Mouse (Mus musculus) heart, adult 2 months (tissue): ENCODE measurements around the gene Olfr787. TPM values are rescaled to one million over a fixed set of nuclear protein-coding genes. Genes with fewer than 3 reads are reported as not detected.

Experiments
- DNase-seq, 2 experiments: peaks; one replicate each; pipeline ENCODE4 v3.0.0; 2021
- H3K27ac ChIP-seq: fragments of 200-600 bp; 2 replicates; pipeline ENCODE4 v1.8.1; 2022
- H3K27me3 ChIP-seq: fragments of 200-500 bp; 2 replicates; pipeline ENCODE4 v1.6.1; 2012; ENCODE audit warnings: mild to moderate bottlenecking, low read length, inconsistent platforms, mixed read lengths; ENCODE audit not compliant: control insufficient read depth, insufficient read depth
- H3K36me3 ChIP-seq: fragments of 200-500 bp; 2 replicates; pipeline ENCODE4 v1.6.1; 2012; ENCODE audit warnings: low read length, inconsistent platforms; ENCODE audit not compliant: control insufficient read depth, insufficient read depth
- H3K4me1 ChIP-seq: fragments of 200-500 bp; 2 replicates; pipeline ENCODE4 v1.6.1; 2011; ENCODE audit warnings: low read length; ENCODE audit not compliant: control insufficient read depth, insufficient read depth
- H3K4me3 ChIP-seq: fragments of 200-600 bp; 2 replicates; pipeline ENCODE4 v1.8.1; 2022
- H3K79me2 ChIP-seq: fragments of 200-500 bp; replicated peaks from 2 replicates; pipeline ENCODE4 v1.6.1; 2012; ENCODE audit warnings: mild to moderate bottlenecking, inconsistent platforms, low read length, moderate library complexity, mixed read lengths; ENCODE audit not compliant: control insufficient read depth, insufficient read depth
- H3K9ac ChIP-seq: fragments of 200-500 bp; 2 replicates; pipeline ENCODE4 v1.6.1; 2012; ENCODE audit warnings: low read depth, mild to moderate bottlenecking, control low read depth, inconsistent platforms, low read length, mixed read lengths
- CTCF ChIP-seq: fragments of 200-600 bp; IDR thresholded peaks from 2 replicates; pipeline ENCODE4 v1.8.1; 2022; ENCODE audit warnings: antibody characterized with exemption, mild to moderate bottlenecking, moderate library complexity
- EP300 ChIP-seq: fragments of 200-500 bp; IDR thresholded peaks from 2 replicates; pipeline ENCODE4 v1.6.1; 2011; ENCODE audit warnings: low read depth, low read length, control low read depth; ENCODE audit not compliant: insufficient read depth
- POLR2A ChIP-seq: fragments of 200-500 bp; IDR thresholded peaks from 2 replicates; pipeline ENCODE4 v1.6.1; 2011; ENCODE audit warnings: mild to moderate bottlenecking, low read depth, low read length, control low read depth; ENCODE audit not compliant: insufficient read depth
- WGBS: fragments of 180-500 bp; shearing (Covaris S2); methylation state at CpG from one replicate; pipeline ENCODE4 v1.1.7; 2018; 5-methylcytosine and 5-hydroxymethylcytosine counted together
- intact Hi-C: fragments of 180-260 bp; cut with DNase I; formaldehyde crosslinking; loops from one replicate; pipeline ENCODE4 v1.15.1; 2025
- long read RNA-seq: library from polyadenylated mRNA; stranded (forward); transcript quantifications from one replicate; pipeline ENCODE4 v2.0.0, GENCODE M21; 2021
- polyA plus RNA-seq: library from polyadenylated mRNA; depleted of rRNA; stranded (reverse); fragments of >200 nt; gene quantifications from 2 replicates; pipeline ENCODE4 v1.2.3, GENCODE M21; 2012; rRNA removed
- total RNA-seq, 2 experiments: library from RNA; stranded (reverse); gene quantifications; 2 replicates each; pipeline ENCODE4 v1.2.3; 2021

The Olfr787 gene
- total RNA-seq (not detected), polyA plus RNA-seq (not detected in 2 replicates)
- long read RNA-seq = 0 reads

- H3K9ac ChIP-seq = no peak within 1 kb of the TSS
- 72% methylated on average over 3 of the region's 3 CpGs for WGBS
- intact Hi-C loops = no loop called here
These were observed at the start of gene Olfr787 for GRCm38 (mm10) chr10:129461562-129461961. TSS of gene Olfr787 (plus strand) at chr10:129461862.

GRCm38 (mm10) chr10:129427006-129427405 is 34.7 kb upstream of the Olfr787 start, which contains the start of gene Olfr786:
TSS of gene Olfr786 (plus strand) at chr10:129427306.
- Histone ChIP-seq H3K27ac (no peak within 1 kb of the TSS), H3K79me2 (no peaks in the 10 kb centered on the region), H3K4me1 (no peaks in the 10 kb centered on the region), H3K9ac (no peak within 1 kb of the TSS), H3K4me3 (no peak within 1 kb of the TSS), H3K27me3 (no peaks in the 10 kb centered on the region), H3K36me3 (no peaks in the 10 kb centered on the region)
- intact Hi-C loops = no loop called here
- TF ChIP-seq POLR2A (no peak), CTCF (no peak), EP300 (no peak)
- no peak for DNase-seq

More at GRCm38 (mm10) chr10:129461562-129461961, at the start of gene Olfr787:
- Histone ChIP-seq H3K4me1 (no peaks in the 10 kb centered on the region), H3K27me3 (no peaks in the 10 kb centered on the region), H3K36me3 (no peaks in the 10 kb centered on the region), H3K79me2 (no peaks in the 10 kb centered on the region), H3K4me3 (no peak within 1 kb of the TSS), H3K27ac (no peak within 1 kb of the TSS)
- no peak for TF ChIP-seq POLR2A
- no peak for TF ChIP-seq EP300
- TF ChIP-seq CTCF = no peak
- no peak for DNase-seq

- H3K27me3 ChIP-seq = no peaks in the 10 kb centered on the region
- intact Hi-C loops = no loop called here
- TF ChIP-seq POLR2A (no peak), EP300 (no peak), CTCF (no peak)
These were observed 9.0 kb downstream of the Olfr787 start, which contains the start of gene Olfr788 for GRCm38 (mm10) chr10:129470698-129471097. TSS of gene Olfr788 (plus strand) at chr10:129470998.

GRCm38 (mm10) chr10:129473256-129473655 is 11.6 kb downstream of the Olfr787 start:
- H3K36me3 ChIP-seq = no peaks in the 10 kb centered on the region
- DNase-seq = no peak
- no peaks in the 10 kb centered on the region for H3K4me1 ChIP-seq
- TF ChIP-seq POLR2A (no peak), CTCF (no peak), EP300 (no peak)
- H3K79me2 ChIP-seq = no peaks in the 10 kb centered on the region
- H3K4me3 ChIP-seq = no peak overlapping the region
- H3K27ac ChIP-seq = no peak overlapping the region
- no peaks in the 10 kb centered on the region for H3K27me3 ChIP-seq
- H3K9ac ChIP-seq = no peak overlapping the region
- WGBS = 61% methylated on average over 2 of the region's 2 CpGs
- intact Hi-C loops = no loop called here

More at GRCm38 (mm10) chr10:129470698-129471097, 9.0 kb downstream of the Olfr787 start, which contains the start of gene Olfr788:
- Histone ChIP-seq H3K36me3 (no peaks in the 10 kb centered on the region), H3K27ac (no peak within 1 kb of the TSS), H3K9ac (no peak within 1 kb of the TSS), H3K4me1 (no peaks in the 10 kb centered on the region), H3K79me2 (no peaks in the 10 kb centered on the region), H3K4me3 (no peak within 1 kb of the TSS)
- no peak for DNase-seq

- H3K27ac ChIP-seq = no peak overlapping the region
- TF ChIP-seq EP300 = no peak
- no peak for TF ChIP-seq CTCF
- TF ChIP-seq POLR2A = no peak
- no peaks in the 10 kb centered on the region for H3K36me3 ChIP-seq
- H3K9ac ChIP-seq = no peak overlapping the region
- DNase-seq = no peak
- intact Hi-C loops = no loop called here
- H3K79me2 ChIP-seq = no peaks in the 10 kb centered on the region
- H3K4me1 ChIP-seq = no peaks in the 10 kb centered on the region
- H3K27me3 ChIP-seq = no peaks in the 10 kb centered on the region
- H3K4me3 ChIP-seq = no peak overlapping the region
These were observed 12.1 kb downstream of the Olfr787 start for GRCm38 (mm10) chr10:129473723-129474122.

GRCm38 (mm10) chr10:129484452-129484851 is 22.8 kb downstream of the Olfr787 start, which contains the start of gene Olfr789:
TSS of gene Olfr789 (plus strand) at chr10:129484752.
- H3K27me3 ChIP-seq = no peaks in the 10 kb centered on the region
- H3K79me2 ChIP-seq = no peaks in the 10 kb centered on the region
- TF ChIP-seq EP300 (no peak), POLR2A (no peak), CTCF (no peak)
- intact Hi-C loops = no loop called here
- no peak within 1 kb of the TSS for H3K27ac ChIP-seq
- no peak for DNase-seq
- no peak within 1 kb of the TSS for H3K9ac ChIP-seq
- H3K4me1 ChIP-seq = no peaks in the 10 kb centered on the region
- no peaks in the 10 kb centered on the region for H3K36me3 ChIP-seq
- WGBS = 33% methylated on average over 2 of the region's 2 CpGs
- H3K4me3 ChIP-seq = no peak within 1 kb of the TSS
